In genomic region chr6:125041047-125041446, GRCm38 (mm10) we compare ENCODE assay signal across 8 mouse cellular contexts. TPM values are rescaled to one million over a fixed set of nuclear protein-coding genes. Genes with fewer than 3 reads are reported as not detected.
A peak's percentile ranks its signal among the peaks of the same experiment; 100 is the strongest.
DNase-seq lines count a peak whose midpoint lies in the region; ATAC-seq and TF ChIP-seq lines count a peak whose summit lies in the region.
"Had no signal": no experiment of that assay in that cellular context is flagged by ENCODE, and none has a peak within 500 bp of the region (broad histone marks: within the 10 kb centered on the region; RNA-seq: fewer than 3 reads in every experiment).

No protein-coding gene starts in this region.

- no peaks in the 10 kb centered on the region for H3K9me3 ChIP-seq in lung, embryonic 15.5 days
- H3K9me3 ChIP-seq in intestine, postnatal 0 days (ENCODE audit: control insufficient read depth): no peaks in the 10 kb centered on the region

- DNase-seq in lung, adult 2 months: no peak
- DNase-seq in heart, postnatal 25 days (ENCODE audit: low spot score): no peak
- DNase-seq in gastrocnemius, postnatal 14 days: no peak
- DNase-seq: cerebellum, postnatal 14 days had no signal

- 75% methylated on average over 7 of the region's 7 CpGs for WGBS in lung, embryonic 15.5 days
- WGBS in lung, adult 2 months: 49% methylated on average over 7 of the region's 7 CpGs
- 47% methylated on average over 7 of the region's 7 CpGs for WGBS in intestine, postnatal 0 days

- intact Hi-C loops in heart, postnatal 25 days (cut with DNase I): no loop called here
- intact Hi-C loops in gastrocnemius, postnatal 14 days (cut with DNase I; ENCODE audit: low total_unique reads): no loop called here

- H3K9ac ChIP-seq in lung, embryonic 15.5 days: no peak overlapping the region
- no peak overlapping the region for H3K9ac ChIP-seq in intestine, postnatal 0 days (ENCODE audit: low read depth, low read length)

- no peak for ATAC-seq in lung, embryonic 15.5 days (ENCODE audit: borderline replicate concordance, extremely low read depth, low FRiP score, low TSS enrichment)
- peak; percentile 43 for ATAC-seq in intestine, postnatal 0 days

- no peaks in the 10 kb centered on the region for H3K27me3 ChIP-seq in lung, embryonic 15.5 days
- H3K27me3 ChIP-seq in intestine, postnatal 0 days (replicated peaks; ENCODE audit: control insufficient read depth, insufficient read depth, low read length): no peaks in the 10 kb centered on the region
- no peaks in the 10 kb centered on the region for H3K27me3 ChIP-seq in myocyte (ENCODE audit: control insufficient read depth, insufficient read depth, insufficient read length)

- peaks cover 16% of the 10 kb centered on the region for H3K79me2 ChIP-seq in myocyte (ENCODE audit: control insufficient read depth, insufficient read depth)

- no peak overlapping the region for H3K27ac ChIP-seq in lung, embryonic 15.5 days
- H3K27ac ChIP-seq in bone marrow macrophage, adult 2 months (ENCODE audit: insufficient read depth, low read depth, low read length): peak overlapping the region; percentile 90
- H3K27ac ChIP-seq in intestine, postnatal 0 days (ENCODE audit: low read depth, low read length): peak overlapping the region; percentile 62

- no peak for TF ChIP-seq CTCF in lung, adult 2 months (IDR thresholded peaks at IDR 0.05; ENCODE audit: insufficient read depth, low read length)
- TF ChIP-seq CTCF in bone marrow macrophage, adult 2 months (IDR thresholded peaks at IDR 0.05; ENCODE audit: low read depth, low read length): no peak
- TF ChIP-seq CTCF in intestine, postnatal 0 days (IDR thresholded peaks at IDR 0.05; ENCODE audit: low read depth): no peak

- peaks cover 38% of the 10 kb centered on the region for H3K36me3 ChIP-seq in lung, embryonic 15.5 days
- peaks cover 35% of the 10 kb centered on the region for H3K36me3 ChIP-seq in intestine, postnatal 0 days (ENCODE audit: control insufficient read depth, insufficient read depth)
- peaks cover 8% of the 10 kb centered on the region for H3K36me3 ChIP-seq in myocyte (ENCODE audit: control insufficient read depth, insufficient read depth)

- H3K4me2 ChIP-seq in lung, embryonic 15.5 days: peak overlapping the region; percentile 60; the same call in 1 of the 2 replicates
- H3K4me2 ChIP-seq in intestine, postnatal 0 days (replicated peaks; ENCODE audit: low read depth): peak overlapping the region; percentile 66
- peak overlapping the region; percentile 95 for H3K4me2 ChIP-seq in myocyte (ENCODE audit: low read depth)

- no peak overlapping the region for H3ac ChIP-seq in myocyte (ENCODE audit: control insufficient read depth, insufficient read length)

- TF ChIP-seq POLR2A in lung, adult 2 months (IDR thresholded peaks at IDR 0.05; ENCODE audit: borderline replicate concordance, extremely low read depth, low read depth, low read length): no peak
- no peak for TF ChIP-seq POLR2A in bone marrow macrophage, adult 2 months (IDR thresholded peaks at IDR 0.05; ENCODE audit: borderline replicate concordance, low read depth, low read length)
- no peak for TF ChIP-seq POLR2A in myocyte (IDR thresholded peaks at IDR 0.05; ENCODE audit: insufficient read length, low read depth)

- H3K4me1 ChIP-seq in lung, embryonic 15.5 days: peaks cover 13% of the 10 kb centered on the region
- H3K4me1 ChIP-seq in lung, adult 2 months (ENCODE audit: control insufficient read depth, insufficient read depth, low read length): peaks cover 4% of the 10 kb centered on the region; the same call in 1 of the 2 replicates
- H3K4me1 ChIP-seq in bone marrow macrophage, adult 2 months (ENCODE audit: control insufficient read depth, insufficient read depth, low read length): peaks cover 19% of the 10 kb centered on the region
- H3K4me1 ChIP-seq in intestine, postnatal 0 days (replicated peaks; ENCODE audit: control insufficient read depth, insufficient read depth, low read length): no peaks in the 10 kb centered on the region

- no peak overlapping the region for H3K4me3 ChIP-seq in lung, embryonic 15.5 days
- H3K4me3 ChIP-seq in lung, adult 2 months (replicated peaks; ENCODE audit: extremely low read depth, low read depth, low read length): no peak overlapping the region
- H3K4me3 ChIP-seq in bone marrow macrophage, adult 2 months (ENCODE audit: insufficient read depth, low read length): peak overlapping the region; percentile 18; the same call in 1 of the 2 replicates
- H3K4me3 ChIP-seq in intestine, postnatal 0 days (ENCODE audit: low read depth, low read length): no peak overlapping the region; the same call in 1 of the 2 replicates
- no peak overlapping the region for H3K4me3 ChIP-seq in myocyte

TF ChIP-seq in myocyte, 11 proteins besides CTCF, POLR2A, EP300 and RAD21:
- TF ChIP-seq TCF3 (IDR thresholded peaks at IDR 0.05; ENCODE audit: insufficient read length, low read depth): no peak
- no peak for TF ChIP-seq POLR2AphosphoS2 (IDR thresholded peaks at IDR 0.05; ENCODE audit: insufficient read length, low read depth)
- TF ChIP-seq MAX (IDR thresholded peaks at IDR 0.05; ENCODE audit: low read depth): no peak
- no peak for TF ChIP-seq REST (IDR thresholded peaks at IDR 0.05; ENCODE audit: insufficient read depth, insufficient read length)
- no peak for TF ChIP-seq MYOG (IDR thresholded peaks at IDR 0.05; ENCODE audit: control insufficient read depth in 1 of 3, insufficient read depth in 1 of 3, insufficient read length in 2 of 3, low read depth in 2 of 3)
- no peak for TF ChIP-seq SRF (IDR thresholded peaks at IDR 0.05; ENCODE audit: control insufficient read depth, insufficient read length, low read depth)
- no peak for TF ChIP-seq USF1 (IDR thresholded peaks at IDR 0.05; ENCODE audit: low read depth)
- TF ChIP-seq TCF12 (IDR thresholded peaks at IDR 0.05; ENCODE audit: insufficient read depth, poor library complexity, severe bottlenecking): no peak
- no peak for TF ChIP-seq MYOD1 (IDR thresholded peaks at IDR 0.05; ENCODE audit: control insufficient read depth in 1 of 3, insufficient read length in 2 of 3, low read depth in 2 of 3)
- TF ChIP-seq CEBPB (IDR thresholded peaks at IDR 0.05; ENCODE audit: insufficient read depth, poor library complexity, severe bottlenecking): no peak
- no peak for TF ChIP-seq E2F4 (IDR thresholded peaks at IDR 0.05; ENCODE audit: insufficient read depth)

RNA-seq across cellular contexts. Expression of gene Ing4, which starts 1.5 kb away (rescaled TPM):
- polyA plus RNA-seq in lung, embryonic 15.5 days (2015; fragmentation: Nextera tagmentation; extraction: Ambion mirVana): 138 and 149 TPM in 2 replicates
- polyA plus RNA-seq in lung, adult 2 months (2012; rRNA removed): 30.3 and 50.5 TPM in 2 replicates
- polyA plus RNA-seq in bone marrow macrophage, adult 2 months (2012; ENCODE audit: insufficient read depth, insufficient read length, missing spikeins): 110 and 113 TPM in 2 replicates
- polyA plus RNA-seq in intestine, postnatal 0 days (2015; fragmentation: Nextera tagmentation; extraction: Ambion mirVana): 65.4 and 70.1 TPM in 2 replicates
- polyA plus RNA-seq in myocyte (2012; fragmentation: generic; extraction: Trizol): 31.2 TPM
- total RNA-seq in heart, postnatal 25 days (2021): 10 to 100 TPM; 35.0 to 35.6 TPM
- total RNA-seq in gastrocnemius, postnatal 14 days (2021): 10 to 100 TPM; 29.6 TPM

RNA-seq across cellular contexts. Expression of gene Acrbp, which starts 8.4 kb away (rescaled TPM):
- polyA plus RNA-seq in lung, embryonic 15.5 days (2015; fragmentation: Nextera tagmentation; extraction: Ambion mirVana): 10.8 and 12.9 TPM in 2 replicates
- 23.7 TPM in 2 replicates for polyA plus RNA-seq in lung, adult 2 months (2012; rRNA removed)
- 28.7 and 29.3 TPM in 2 replicates for polyA plus RNA-seq in bone marrow macrophage, adult 2 months (2012; ENCODE audit: insufficient read depth, insufficient read length, missing spikeins)
- polyA plus RNA-seq in intestine, postnatal 0 days (2015; fragmentation: Nextera tagmentation; extraction: Ambion mirVana): 3.1 and 4.1 TPM in 2 replicates
- 1.4 TPM for polyA plus RNA-seq in myocyte (2012; fragmentation: generic; extraction: Trizol)
- 1 to 10 TPM; 2.5 to 4.1 TPM for total RNA-seq in heart, postnatal 25 days (2021)
- total RNA-seq in gastrocnemius, postnatal 14 days (2021): 1 to 10 TPM; 1.4 to 2.5 TPM

RNA-seq across cellular contexts. Expression of gene Lpar5, which starts 26.7 kb away (rescaled TPM):
- polyA plus RNA-seq in lung, embryonic 15.5 days (2015; fragmentation: Nextera tagmentation; extraction: Ambion mirVana): 0.38 and 0.69 TPM in 2 replicates
- polyA plus RNA-seq in lung, adult 2 months (2012; rRNA removed): 6.5 and 13.9 TPM in 2 replicates
- polyA plus RNA-seq in bone marrow macrophage, adult 2 months (2012; ENCODE audit: insufficient read depth, insufficient read length, missing spikeins): 33.2 and 43.3 TPM in 2 replicates
- polyA plus RNA-seq in intestine, postnatal 0 days (2015; fragmentation: Nextera tagmentation; extraction: Ambion mirVana): 9.2 and 9.9 TPM in 2 replicates
- polyA plus RNA-seq in myocyte (2012; fragmentation: generic; extraction: Trizol): not detected
- not detected for total RNA-seq in heart, postnatal 25 days (2021)
- under 1 TPM in 1 of 2 experiments, not detected in 1; 0.24 TPM for total RNA-seq in gastrocnemius, postnatal 14 days (2021)

RNA-seq across cellular contexts. Expression of gene Zfp384, which starts 32.1 kb away (rescaled TPM):
- 21.3 and 24.4 TPM in 2 replicates for polyA plus RNA-seq in lung, embryonic 15.5 days (2015; fragmentation: Nextera tagmentation; extraction: Ambion mirVana)
- 44.8 and 48.4 TPM in 2 replicates for polyA plus RNA-seq in lung, adult 2 months (2012; rRNA removed)
- 82.7 and 83.1 TPM in 2 replicates for polyA plus RNA-seq in bone marrow macrophage, adult 2 months (2012; ENCODE audit: insufficient read depth, insufficient read length, missing spikeins)
- 8.2 TPM in 2 replicates for polyA plus RNA-seq in intestine, postnatal 0 days (2015; fragmentation: Nextera tagmentation; extraction: Ambion mirVana)
- 20.8 TPM for polyA plus RNA-seq in myocyte (2012; fragmentation: generic; extraction: Trizol)
- 10 to 100 TPM; 19.2 to 22.0 TPM for total RNA-seq in heart, postnatal 25 days (2021)
- 10 to 100 TPM; 20.1 to 20.7 TPM for total RNA-seq in gastrocnemius, postnatal 14 days (2021)

RNA-seq across cellular contexts. Expression of gene Pianp, which starts 44.6 kb away (rescaled TPM):
- 0.74 and 0.96 TPM in 2 replicates for polyA plus RNA-seq in lung, embryonic 15.5 days (2015; fragmentation: Nextera tagmentation; extraction: Ambion mirVana)
- 1.4 and 2.2 TPM in 2 replicates for polyA plus RNA-seq in lung, adult 2 months (2012; rRNA removed)
- 5.5 and 7.2 TPM in 2 replicates for polyA plus RNA-seq in bone marrow macrophage, adult 2 months (2012; ENCODE audit: insufficient read depth, insufficient read length, missing spikeins)
- polyA plus RNA-seq in intestine, postnatal 0 days (2015; fragmentation: Nextera tagmentation; extraction: Ambion mirVana): 1.8 and 2.1 TPM in 2 replicates
- polyA plus RNA-seq in myocyte (2012; fragmentation: generic; extraction: Trizol): 1.1 TPM
- 1 to 10 TPM in 1 of 2 experiments, under 1 TPM in 1; 0.49 to 1.1 TPM for total RNA-seq in heart, postnatal 25 days (2021)
- total RNA-seq in gastrocnemius, postnatal 14 days (2021): under 1 TPM; 0.16 to 0.72 TPM
